Mouse (Mus musculus) embryonic fibroblast, embryonic 13.5 days (primary cell): ENCODE measurements around the gene Hspb11.

ENCODE experiments used
- CTCF ChIP-seq: IDR thresholded peaks from 2 replicates; pipeline ENCODE4 v1.5.1; 2011; ENCODE audit warnings: mild to moderate bottlenecking, control low read depth, low read length, moderate library complexity, borderline replicate concordance; ENCODE audit not compliant: insufficient read depth
- POLR2A ChIP-seq: IDR thresholded peaks from 2 replicates; pipeline ENCODE4 v1.6.1; 2011; ENCODE audit warnings: low read depth, mild to moderate bottlenecking, control low read depth, low read length, moderate library complexity

- TF ChIP-seq POLR2A (no peak), CTCF (no peak)
These were observed 46.4 kb upstream of the Hspb11 start for GRCm38 (mm10) chr4:107207016-107207415.
